Mouse (Mus musculus): ENCODE measurements around the gene Lsm10.

- peak; percentile 30 to 80 (median 65); a peak in 4 of 6 replicates for TF ChIP-seq CTCF (IDR thresholded peaks at IDR 0.05 in 2 of 3, conservative IDR thresholded peaks at IDR 0.05 in 1 of 3; ENCODE audit: control insufficient read depth in 1 of 3, insufficient read depth in 1 of 3, low read depth in 2 of 3, low read length in 3 of 3, poor library complexity in 1 of 3, severe bottlenecking in 1 of 3)
- TF ChIP-seq GATA1 (IDR thresholded peaks at IDR 0.05; ENCODE audit: low read depth, low read length): no peak
- TF ChIP-seq ZC3H11A (IDR thresholded peaks at IDR 0.05; ENCODE audit: low read depth, low read length): peak; percentile 48; the same call in 1 of the 2 replicates
- TF ChIP-seq MXI1 (IDR thresholded peaks at IDR 0.05; ENCODE audit: low read depth, low read length): no peak
- no peak for TF ChIP-seq TBP (IDR thresholded peaks at IDR 0.05; ENCODE audit: low read depth, low read length)
- TF ChIP-seq CHD1 (IDR thresholded peaks at IDR 0.05; ENCODE audit: low read depth, low read length): no peak
These were observed 17.5 kb downstream of the Lsm10 start for GRCm38 (mm10) chr4:126113943-126114342.
